8 mouse cellular contexts compared by ENCODE assay signal in the genomic region with DNA sequence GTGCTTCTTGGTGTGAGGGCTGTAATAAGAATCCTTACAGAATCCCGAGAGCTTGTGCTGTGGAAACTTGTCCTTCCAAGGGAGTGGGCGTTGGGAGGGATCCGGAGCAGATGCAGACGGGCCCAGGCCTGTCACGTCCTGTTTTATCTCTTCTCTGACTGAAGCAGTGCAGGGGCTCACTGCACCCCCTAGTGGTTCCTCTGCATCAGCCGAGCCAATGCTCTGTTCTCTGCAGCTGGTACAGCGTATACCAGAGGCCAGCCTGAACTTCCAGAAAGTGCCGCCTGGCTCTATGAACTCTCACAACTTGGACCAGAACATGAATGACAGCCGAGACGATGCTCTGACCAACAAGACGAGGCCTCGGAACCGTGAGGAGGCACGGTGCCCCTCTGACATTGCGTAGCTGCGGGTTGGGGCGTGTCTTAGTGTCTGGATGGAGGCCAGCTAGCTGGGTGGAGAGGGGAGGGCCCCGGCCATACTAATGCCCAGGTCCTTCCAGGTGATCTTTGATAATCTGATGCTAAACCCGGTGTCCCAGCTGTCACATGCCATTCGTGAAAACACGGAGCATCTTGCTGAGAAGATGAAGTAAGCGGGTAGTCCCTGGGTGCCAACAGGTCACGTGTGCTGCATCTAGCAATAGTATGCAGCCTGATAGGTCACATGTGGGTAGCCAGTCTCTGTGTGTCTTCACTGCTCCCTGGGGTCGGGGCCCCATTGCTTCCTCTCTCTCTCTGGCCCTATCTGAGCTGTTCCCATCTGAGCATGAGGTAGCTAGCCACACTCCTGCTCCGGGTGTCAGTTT. TPM values are rescaled to one million over a fixed set of nuclear protein-coding genes. Genes with fewer than 3 reads are reported as not detected.
DNase-seq lines count a peak whose midpoint lies in the region; ATAC-seq and TF ChIP-seq lines count a peak whose summit lies in the region.

No protein-coding gene starts in this region.

- peak overlapping the region; percentile 56 for H3K9ac ChIP-seq in heart, embryonic 14.5 days (ENCODE audit: low read length)
- H3K9ac ChIP-seq in liver, embryonic 14.5 days (replicated peaks) = no peak overlapping the region
- 0 out of 2 replicates have a peak overlapping the region, but pooled peaks have one; percentile 35 for H3K9ac ChIP-seq in neural tube, embryonic 12.5 days

- H3K36me3 ChIP-seq in heart, embryonic 14.5 days (ENCODE audit: control insufficient read depth, insufficient read depth, low read length) = peaks cover 16% of the 10 kb centered on the region
- H3K36me3 ChIP-seq in liver, embryonic 14.5 days (replicated peaks; ENCODE audit: control insufficient read depth, insufficient read depth, low read depth) = no peaks in the 10 kb centered on the region
- peaks cover 49% of the 10 kb centered on the region for H3K36me3 ChIP-seq in neural tube, embryonic 12.5 days
- H3K36me3 ChIP-seq in testis, adult 2 months (ENCODE audit: control insufficient read depth, insufficient read depth, low read length) = no peaks in the 10 kb centered on the region

- no peaks in the 10 kb centered on the region for H3K9me3 ChIP-seq in heart, embryonic 14.5 days (ENCODE audit: control insufficient read depth, low read length)
- no peaks in the 10 kb centered on the region for H3K9me3 ChIP-seq in liver, embryonic 14.5 days (ENCODE audit: control insufficient read depth, low read length)
- H3K9me3 ChIP-seq in neural tube, embryonic 12.5 days = no peaks in the 10 kb centered on the region

- peak overlapping the region; percentile 45 to 55; a peak in 3 of 4 replicates for H3K27ac ChIP-seq in heart, embryonic 14.5 days (replicated peaks in 1 of 2; ENCODE audit: control insufficient read depth in 1 of 2, insufficient read depth in 1 of 2, low read depth in 2 of 2, low read length in 2 of 2)
- H3K27ac ChIP-seq in liver, embryonic 14.5 days = no peak overlapping the region
- no peak overlapping the region for H3K27ac ChIP-seq in neural tube, embryonic 12.5 days
- no peak overlapping the region for H3K27ac ChIP-seq in testis, adult 2 months (ENCODE audit: control insufficient read depth, insufficient read depth, low read depth, low read length)

- no peak overlapping the region for H3K4me3 ChIP-seq in heart, embryonic 14.5 days (ENCODE audit: control insufficient read depth in 1 of 2, insufficient read depth in 1 of 2, low read depth in 1 of 2, low read length in 2 of 2)
- H3K4me3 ChIP-seq in liver, embryonic 14.5 days (ENCODE audit: insufficient read depth in 1 of 2, low read depth in 2 of 2, low read length in 2 of 2) = no peak overlapping the region
- no peak overlapping the region for H3K4me3 ChIP-seq in neural tube, embryonic 12.5 days
- H3K4me3 ChIP-seq in testis, adult 2 months (ENCODE audit: control insufficient read depth, low read depth, low read length) = no peak overlapping the region

- DNase-seq in CD4-positive, CD25-positive, alpha-beta regulatory T cell, adult 2 months (ENCODE audit: low read depth, low spot score) = peak; percentile 87
- peak; percentile 93 for DNase-seq in brain, adult 2 months (ENCODE audit: low read depth, low spot score)
- DNase-seq in fibroblast of lung, adult 2 months (ENCODE audit: low read depth) = peak; percentile 62
- peak; percentile 83 for DNase-seq in kidney, postnatal 14 days
- DNase-seq in liver, embryonic 14.5 days (ENCODE audit: low read depth in 3 of 3, low spot score in 3 of 3) = peak in 2 of 3 experiments; percentile 20 to 30

- no peak for TF ChIP-seq EP300 in liver, embryonic 14.5 days (IDR thresholded peaks at IDR 0.05; ENCODE audit: low read depth)

- H3K4me2 ChIP-seq in heart, embryonic 14.5 days (ENCODE audit: low read length) = peak overlapping the region; percentile 18; the same call in 1 of the 2 replicates
- no peak overlapping the region for H3K4me2 ChIP-seq in liver, embryonic 14.5 days (ENCODE audit: low read depth)
- H3K4me2 ChIP-seq in neural tube, embryonic 12.5 days (replicated peaks) = no peak overlapping the region

- peak; percentile 87 for TF ChIP-seq CTCF in liver, embryonic 14.5 days (IDR thresholded peaks at IDR 0.05; ENCODE audit: low read depth)
- peak; percentile 65; the same call in 1 of the 2 replicates for TF ChIP-seq CTCF in testis, adult 2 months (IDR thresholded peaks at IDR 0.05; ENCODE audit: control insufficient read depth, insufficient read depth, insufficient replicate concordance, low read depth, low read length)

- peak; percentile 66 for ATAC-seq in heart, embryonic 14.5 days (ENCODE audit: insufficient number of reproducible peaks, insufficient read depth, low FRiP score, low read depth)
- peak; percentile 40 for ATAC-seq in liver, embryonic 14.5 days (ENCODE audit: insufficient read depth)
- peak; percentile 45; the same call in 1 of the 2 replicates for ATAC-seq in neural tube, embryonic 12.5 days (ENCODE audit: low FRiP score, low read depth)

- peaks cover 11 to 24% of the 10 kb centered on the region in 2 experiments for H3K4me1 ChIP-seq in heart, embryonic 14.5 days (ENCODE audit: control insufficient read depth in 2 of 2, insufficient read depth in 2 of 2, low read length in 2 of 2)
- H3K4me1 ChIP-seq in liver, embryonic 14.5 days (replicated peaks; ENCODE audit: control insufficient read depth in 2 of 2, insufficient read depth in 2 of 2, low read length in 1 of 2) = no peaks in the 10 kb centered on the region
- H3K4me1 ChIP-seq in neural tube, embryonic 12.5 days = peaks cover 15% of the 10 kb centered on the region
- no peaks in the 10 kb centered on the region for H3K4me1 ChIP-seq in testis, adult 2 months (ENCODE audit: control insufficient read depth, insufficient read depth, low read length)

- 50% methylated on average over 25 of the region's 25 CpGs for WGBS in heart, embryonic 14.5 days
- WGBS in liver, embryonic 14.5 days (ENCODE audit: insufficient replicate concordance) = 38% methylated on average over 25 of the region's 25 CpGs
- 62% methylated on average over 25 of the region's 25 CpGs for WGBS in neural tube, embryonic 12.5 days

- no peak for TF ChIP-seq POLR2A in testis, adult 2 months (IDR thresholded peaks at IDR 0.05; ENCODE audit: control insufficient read depth, low read depth, low read length)

- no peaks in the 10 kb centered on the region for H3K27me3 ChIP-seq in heart, embryonic 14.5 days (ENCODE audit: control insufficient read depth, insufficient read depth, low read length)
- H3K27me3 ChIP-seq in liver, embryonic 14.5 days (ENCODE audit: control insufficient read depth, insufficient read depth, low read length) = no peaks in the 10 kb centered on the region
- H3K27me3 ChIP-seq in neural tube, embryonic 12.5 days (replicated peaks) = no peaks in the 10 kb centered on the region
- no peaks in the 10 kb centered on the region for H3K27me3 ChIP-seq in testis, adult 2 months (ENCODE audit: control insufficient read depth, insufficient read depth, low read length)

RNA-seq across cellular contexts. Expression of a gene that starts 17.1 kb away (rescaled TPM):
- polyA plus RNA-seq in heart, embryonic 14.5 days (2014; fragmentation: Nextera tagmentation; extraction: Ambion mirVana) = 6.0 and 6.8 TPM in 2 replicates
- 13.3 and 14.3 TPM in 2 replicates for polyA plus RNA-seq in liver, embryonic 14.5 days (2012; rRNA removed)
- polyA plus RNA-seq in liver, embryonic 14.5 days (2014; fragmentation: Nextera tagmentation; extraction: Ambion mirVana) = 12.5 and 14.7 TPM in 2 replicates
- polyA plus RNA-seq in neural tube, embryonic 12.5 days (2016; fragmentation: Nextera tagmentation; extraction: Ambion mirVana) = 5.1 and 5.8 TPM in 2 replicates
- 4.0 TPM in 2 replicates for polyA plus RNA-seq in testis, adult 2 months (2012; rRNA removed)

RNA-seq across cellular contexts. Expression of a gene that starts 23.1 kb away (rescaled TPM):
- 5.0 and 6.1 TPM in 2 replicates for polyA plus RNA-seq in heart, embryonic 14.5 days (2014; fragmentation: Nextera tagmentation; extraction: Ambion mirVana)
- 3.4 and 4.2 TPM in 2 replicates for polyA plus RNA-seq in liver, embryonic 14.5 days (2012; rRNA removed)
- polyA plus RNA-seq in liver, embryonic 14.5 days (2014; fragmentation: Nextera tagmentation; extraction: Ambion mirVana) = 1.9 and 2.6 TPM in 2 replicates
- polyA plus RNA-seq in neural tube, embryonic 12.5 days (2016; fragmentation: Nextera tagmentation; extraction: Ambion mirVana) = 22.2 and 23.2 TPM in 2 replicates
- polyA plus RNA-seq in testis, adult 2 months (2012; rRNA removed) = 27.4 and 28.8 TPM in 2 replicates

RNA-seq across cellular contexts. Expression of a gene that starts 59.1 kb away (rescaled TPM):
- 1.9 and 3.1 TPM in 2 replicates for polyA plus RNA-seq in heart, embryonic 14.5 days (2014; fragmentation: Nextera tagmentation; extraction: Ambion mirVana)
- polyA plus RNA-seq in liver, embryonic 14.5 days (2012; rRNA removed) = 0.06 and 0.10 TPM in 2 replicates
- polyA plus RNA-seq in liver, embryonic 14.5 days (2014; fragmentation: Nextera tagmentation; extraction: Ambion mirVana) = 0.13 and 0.14 TPM in 2 replicates
- 0.93 and 1.2 TPM in 2 replicates for polyA plus RNA-seq in neural tube, embryonic 12.5 days (2016; fragmentation: Nextera tagmentation; extraction: Ambion mirVana)
- 1.2 TPM in 2 replicates for polyA plus RNA-seq in testis, adult 2 months (2012; rRNA removed)

Comparison
In these comparisons a context has a peak if more than half of its experiments do, and no peak if none do; other contexts are left out.
1. DNase-seq: peak in every context shown above with its lines; median percentile 93 in brain, adult 2 months; 87 in CD4-positive, CD25-positive, alpha-beta regulatory T cell, adult 2 months; 83 in kidney, postnatal 14 days; 62 in fibroblast of lung, adult 2 months; 25 in liver, embryonic 14.5 days.
2. H3K27ac ChIP-seq: peak in heart, embryonic 14.5 days (2 of 2); none in liver, embryonic 14.5 days (single experiment), neural tube, embryonic 12.5 days (single experiment) and testis, adult 2 months (single experiment).
3. Peak in every context shown above with its lines, with median percentiles within 50 percentile points of each other: ATAC-seq.